Mouse (Mus musculus) MEL (cell line): ENCODE results near the gene Ttc29. TPM values are rescaled to one million over a fixed set of nuclear protein-coding genes. Genes with fewer than 3 reads are reported as not detected.

Experiments used
- DNase-seq: peaks from one replicate; pipeline ENCODE4 v3.0.0; 2011; ENCODE audit warnings: low read depth, low spot score
- H3K27ac ChIP-seq: 2 replicates; pipeline ENCODE4 v1.5.1; 2012; ENCODE audit warnings: low read depth, mild to moderate bottlenecking, control low read depth, low read length, moderate library complexity; ENCODE audit not compliant: control insufficient read depth
- H3K27me3 ChIP-seq, 2 experiments: fragments of 150-350 bp in 1 of 2; sonication (generic) in 1 of 2; 2 replicates each; pipeline ENCODE4 v1.6.1; 2012; ENCODE audit warnings: low read length in 2 of 2, mild to moderate bottlenecking in 2 of 2, improper control_type of control experiment in 1 of 2, moderate library complexity in 1 of 2; ENCODE audit not compliant: insufficient read depth in 2 of 2, control insufficient read depth in 1 of 2
- H3K36me3 ChIP-seq, 2 experiments: 2 replicates each; pipeline ENCODE4 v1.6.1; 2012 to 2014; ENCODE audit warnings: low read length in 2 of 2, improper control_type of control experiment in 1 of 2, inconsistent platforms in 1 of 2, mild to moderate bottlenecking in 1 of 2; ENCODE audit not compliant: insufficient read depth in 2 of 2, control insufficient read depth in 1 of 2
- H3K4me1 ChIP-seq, 2 experiments: fragments of 150-350 bp in 1 of 2; sonication (generic) in 1 of 2; 2 replicates each; pipeline ENCODE4 v1.6.1; 2012; ENCODE audit warnings: low read length in 2 of 2, improper control_type of control experiment in 1 of 2, mild to moderate bottlenecking in 1 of 2; ENCODE audit not compliant: insufficient read depth in 2 of 2, control insufficient read depth in 1 of 2
- H3K4me3 ChIP-seq, 2 experiments: fragments of 150-350 bp in 1 of 2; sonication (generic) in 1 of 2; 2 replicates each; pipeline ENCODE4 v1.5.1; 2012; ENCODE audit warnings: low read depth in 2 of 2, low read length in 2 of 2, mild to moderate bottlenecking in 2 of 2, moderate library complexity in 2 of 2, control low read depth in 1 of 2, improper control_type of control experiment in 1 of 2; ENCODE audit not compliant: control insufficient read depth in 1 of 2, insufficient read depth in 1 of 2
- H3K79me2 ChIP-seq: 2 replicates; pipeline ENCODE4 v1.6.1; 2012; ENCODE audit warnings: mild to moderate bottlenecking, low read length, moderate library complexity; ENCODE audit not compliant: control insufficient read depth, poor library complexity, insufficient read depth
- H3K9ac ChIP-seq: 2 replicates; pipeline ENCODE4 v1.6.1; 2012; ENCODE audit warnings: low read depth, mild to moderate bottlenecking, control low read depth, low read length, moderate library complexity; ENCODE audit not compliant: control insufficient read depth, poor library complexity, severe bottlenecking
- H3K9me3 ChIP-seq: fragments of 150-350 bp; sonication (generic); replicated peaks from 2 replicates; pipeline ENCODE4 v1.6.1; 2012; ENCODE audit warnings: mild to moderate bottlenecking, low read length, improper control_type of control experiment, moderate library complexity; ENCODE audit not compliant: insufficient read depth
- CHD1 ChIP-seq: IDR thresholded peaks from 2 replicates; pipeline ENCODE4 v1.6.1; 2012; ENCODE audit warnings: low read depth, mild to moderate bottlenecking, inconsistent platforms, low read length, improper control_type of control experiment
- CTCF ChIP-seq, 3 experiments: IDR thresholded peaks in 2 of 3; conservative IDR thresholded peaks in 1 of 3; 2 replicates each; pipeline ENCODE4 v1.5.1; 2011 to 2012; ENCODE audit warnings: low read length in 3 of 3, low read depth in 2 of 3, mild to moderate bottlenecking in 2 of 3, improper control_type of control experiment in 1 of 3, inconsistent platforms in 1 of 3, mixed read lengths in 1 of 3, moderate library complexity in 1 of 3; ENCODE audit not compliant: control insufficient read depth in 1 of 3, insufficient read depth in 1 of 3, poor library complexity in 1 of 3, severe bottlenecking in 1 of 3
- EP300 ChIP-seq, 2 experiments: IDR thresholded peaks; 2 replicates each; pipeline ENCODE4 v1.6.1; 2011; ENCODE audit warnings: improper control_type of control experiment in 2 of 2, low read length in 2 of 2, low read depth in 1 of 2, mild to moderate bottlenecking in 1 of 2
- ETS1 ChIP-seq: IDR thresholded peaks from 2 replicates; pipeline ENCODE4 v1.6.1; 2012; ENCODE audit warnings: low read depth, mild to moderate bottlenecking, inconsistent platforms, low read length, improper control_type of control experiment, moderate library complexity
- MEF2A ChIP-seq: IDR thresholded peaks from 2 replicates; pipeline ENCODE4 v1.6.1; 2014; ENCODE audit warnings: low read depth, mild to moderate bottlenecking, inconsistent platforms, low read length, improper control_type of control experiment; ENCODE audit not compliant: poor library complexity, insufficient replicate concordance, severe bottlenecking; ENCODE audit errors: extremely low read depth
- NELFE ChIP-seq: IDR thresholded peaks from 2 replicates; pipeline ENCODE4 v1.6.1; 2011; ENCODE audit warnings: low read depth, low read length, improper control_type of control experiment
- SMC3 ChIP-seq: IDR thresholded peaks from 2 replicates; pipeline ENCODE4 v1.6.1; 2011; ENCODE audit warnings: low read depth, low read length, improper control_type of control experiment
- TBP ChIP-seq: IDR thresholded peaks from 2 replicates; pipeline ENCODE4 v1.8.0; 2011; ENCODE audit warnings: low read depth, low read length, improper control_type of control experiment
- USF2 ChIP-seq, 2 experiments: IDR thresholded peaks; 2 replicates each; pipeline ENCODE4 v1.6.1; 2011 to 2012; ENCODE audit warnings: improper control_type of control experiment in 2 of 2, low read length in 2 of 2, borderline replicate concordance in 1 of 2, inconsistent platforms in 1 of 2, low read depth in 1 of 2, mild to moderate bottlenecking in 1 of 2; ENCODE audit not compliant: insufficient read depth in 1 of 2
- polyA plus RNA-seq, 2 experiments: library from polyadenylated mRNA; stranded (reverse) in 1 of 2; unstranded in 1 of 2; fragments of >175 nt in 1 of 2; fragments of >200 nt in 1 of 2; gene quantifications; 2 replicates each; pipeline versions ENCODE4 v1.2.1 to v1.2.4; 2012; ENCODE audit warnings: low replicate concordance in 2 of 2, low read depth in 1 of 2; ENCODE audit not compliant: insufficient read length in 2 of 2, insufficient read depth in 1 of 2, missing spikeins in 1 of 2
- total RNA-seq: library from RNA; depleted of rRNA; stranded (reverse); fragments of 300-350 nt; gene quantifications from 2 replicates; pipeline ENCODE4 v1.2.3, GENCODE M21; 2012; rRNA removed

Gene Ttc29
- total RNA-seq (not detected in 2 replicates), polyA plus RNA-seq (not detected)

DNA sequence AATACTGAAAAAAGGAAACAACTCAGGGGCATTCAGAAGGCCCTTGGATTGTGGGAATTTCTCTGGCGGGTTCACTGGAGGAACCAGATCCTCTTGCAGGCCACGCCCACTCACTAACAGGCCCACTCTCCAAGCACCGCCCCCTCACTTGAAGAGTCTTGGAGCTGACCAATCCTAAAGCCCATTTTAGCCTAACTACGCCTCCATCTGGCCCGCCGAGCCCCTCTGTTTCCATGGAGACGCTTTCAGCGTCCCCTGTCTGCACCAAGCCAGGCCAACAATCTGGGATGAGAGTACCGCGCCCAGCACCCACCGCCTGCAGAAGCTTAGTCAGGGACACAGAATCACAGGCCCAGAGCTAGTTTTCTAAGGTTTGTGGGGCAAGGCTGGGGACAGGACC is at the start of gene Ttc29:
Ttc29 (plus strand) TSS at position 224 of the 400 bp plus-strand sequence.
- Histone ChIP-seq H3K4me1 (0 out of 4 replicates have a peak, but pooled peaks cover 0 to 2% of the 10 kb centered on the region in 2 experiments), H3K27ac (no peak within 1 kb of the TSS), H3K79me2 (no peaks in the 10 kb centered on the region), H3K9me3 (no peaks in the 10 kb centered on the region), H3K36me3 (no peaks in the 10 kb centered on the region), H3K27me3 (no peaks in the 10 kb centered on the region), H3K4me3 (no peak within 1 kb of the TSS), H3K9ac (no peak within 1 kb of the TSS)
- no peak for DNase-seq
- TF ChIP-seq SMC3 = no peak
- no peak for TF ChIP-seq EP300 (IDR thresholded peaks at IDR 0.05; ENCODE audit: low read depth in 1 of 2, low read length in 2 of 2)

DNA sequence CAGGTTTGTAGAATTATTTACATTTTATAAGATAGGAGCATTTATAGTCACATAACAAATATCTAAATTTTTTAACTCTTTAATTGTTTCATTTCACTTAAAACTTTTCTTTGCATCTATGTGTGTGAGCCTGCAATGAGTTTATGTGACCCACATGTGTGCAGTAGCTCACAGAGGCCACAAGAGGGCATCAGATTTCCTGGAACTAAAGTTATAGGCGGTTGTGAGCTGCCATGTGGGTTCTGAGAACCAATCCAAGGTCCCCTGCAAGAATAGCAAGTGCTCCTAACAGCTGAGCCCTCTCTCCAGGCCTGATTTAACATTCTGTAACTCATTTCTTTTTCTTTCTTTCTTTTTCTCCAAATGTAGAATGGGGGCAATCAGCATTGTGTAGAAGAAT is 41.7 kb upstream of the Ttc29 start:
- H3K27me3 ChIP-seq = no peaks in the 10 kb centered on the region
- no peaks in the 10 kb centered on the region for H3K4me1 ChIP-seq
- no peaks in the 10 kb centered on the region for H3K79me2 ChIP-seq
- H3K9ac ChIP-seq = no peak overlapping the region
- H3K4me3 ChIP-seq = no peak overlapping the region
- DNase-seq = peak; percentile 3
- H3K9me3 ChIP-seq = no peaks in the 10 kb centered on the region
- TF ChIP-seq USF2 (IDR thresholded peaks at IDR 0.05; ENCODE audit: borderline replicate concordance in 1 of 2, insufficient read depth in 1 of 2, low read depth in 1 of 2, low read length in 2 of 2) (no peak), CTCF (IDR thresholded peaks at IDR 0.05 in 2 of 3, conservative IDR thresholded peaks at IDR 0.05 in 1 of 3; ENCODE audit: control insufficient read depth in 1 of 3, insufficient read depth in 1 of 3, low read depth in 2 of 3, low read length in 3 of 3, poor library complexity in 1 of 3, severe bottlenecking in 1 of 3) (peak in 1 of 3 experiments; percentile 9; a peak in 1 of 6 replicates)
- no peaks in the 10 kb centered on the region for H3K36me3 ChIP-seq
- H3K27ac ChIP-seq = no peak overlapping the region

DNA sequence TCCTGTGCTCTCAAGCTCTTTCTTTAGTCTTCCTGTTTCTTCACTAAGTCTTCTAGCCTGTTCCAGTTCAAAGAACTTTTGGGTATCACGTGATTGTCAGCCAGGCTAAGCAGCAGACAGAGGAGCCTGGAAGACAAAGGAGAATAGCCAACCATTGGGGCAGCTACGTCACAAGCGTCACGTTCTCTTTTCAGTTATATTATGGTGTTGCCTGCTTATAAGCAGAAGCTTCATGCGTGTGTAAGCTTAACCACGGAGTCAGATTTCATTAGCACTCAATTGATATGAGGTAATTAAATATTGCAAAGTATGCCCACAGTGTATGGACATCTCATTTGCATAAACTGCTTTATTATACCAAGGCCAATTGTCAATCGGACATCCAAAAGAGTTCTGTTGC is 30.4 kb upstream of the Ttc29 start:
- no peak overlapping the region for H3K27ac ChIP-seq
- no peaks in the 10 kb centered on the region for H3K9me3 ChIP-seq
- no peak overlapping the region for H3K4me3 ChIP-seq
- no peaks in the 10 kb centered on the region for H3K36me3 ChIP-seq
- DNase-seq = no peak
- no peaks in the 10 kb centered on the region for H3K4me1 ChIP-seq
- H3K27me3 ChIP-seq = no peaks in the 10 kb centered on the region
- TF ChIP-seq ETS1 (no peak), TBP (no peak), NELFE (no peak), MEF2A (no peak), CHD1 (no peak)
- H3K9ac ChIP-seq = no peak overlapping the region
- no peaks in the 10 kb centered on the region for H3K79me2 ChIP-seq
